Mouse (Mus musculus): ENCODE measurements around the gene Wdfy3.

- TF ChIP-seq CTCF (IDR thresholded peaks at IDR 0.05; ENCODE audit: insufficient read depth, low read depth, low read length) (no peak), POLR2A (IDR thresholded peaks at IDR 0.05; ENCODE audit: insufficient read depth, low read depth, low read length) (no peak)
Measured at GRCm38 (mm10) chr5:102052906-102053305, 16.8 kb downstream of the Wdfy3 start.

Measured in olfactory bulb, adult 2 months (tissue).